Mouse (Mus musculus) liver, adult 2 months (tissue): Measurements from ENCODE around the gene Homer2. TPM values are rescaled to one million over a fixed set of nuclear protein-coding genes. Genes with fewer than 3 reads are reported as not detected.

Experiments
- DNase-seq: peaks from one replicate; pipeline ENCODE4 v3.0.0-alpha.2; 2011; ENCODE audit warnings: low read depth, low spot score; ENCODE audit errors: extremely low read depth
- H3K27ac ChIP-seq: fragments of 200-500 bp; replicated peaks from 2 replicates; pipeline ENCODE4 v1.5.1; 2012; ENCODE audit warnings: low read depth, mild to moderate bottlenecking, control low read depth, inconsistent platforms, low read length; ENCODE audit not compliant: insufficient read depth
- H3K27me3 ChIP-seq: fragments of 200-500 bp; 2 replicates; pipeline ENCODE4 v1.6.1; 2012; ENCODE audit warnings: mild to moderate bottlenecking, moderate library complexity, low read length, inconsistent platforms; ENCODE audit not compliant: control insufficient read depth, insufficient read depth
- H3K36me3 ChIP-seq: fragments of 200-500 bp; 2 replicates; pipeline ENCODE4 v1.6.1; 2012; ENCODE audit warnings: low read length, inconsistent platforms; ENCODE audit not compliant: control insufficient read depth, insufficient read depth
- H3K4me1 ChIP-seq: fragments of 200-500 bp; 2 replicates; pipeline ENCODE4 v1.6.1; 2011; ENCODE audit warnings: low read length; ENCODE audit not compliant: control insufficient read depth, insufficient read depth
- H3K4me3 ChIP-seq: fragments of 200-500 bp; 2 replicates; pipeline ENCODE4 v1.5.1; 2011; ENCODE audit warnings: low read depth, mild to moderate bottlenecking, control low read depth, low read length, moderate library complexity; ENCODE audit not compliant: insufficient read depth
- H3K79me2 ChIP-seq: fragments of 200-500 bp; 2 replicates; pipeline ENCODE4 v1.6.1; 2012; ENCODE audit warnings: inconsistent platforms, mild to moderate bottlenecking, low read length, moderate library complexity; ENCODE audit not compliant: control insufficient read depth, insufficient read depth
- H3K9ac ChIP-seq: fragments of 200-500 bp; 2 replicates; pipeline ENCODE4 v1.6.1; 2012; ENCODE audit warnings: low read depth, mild to moderate bottlenecking, control low read depth, inconsistent platforms, low read length
- CTCF ChIP-seq: fragments of 200-500 bp; IDR thresholded peaks from 2 replicates; pipeline ENCODE4 v1.5.1; 2011; ENCODE audit warnings: low read depth, low read length, control low read depth
- POLR2A ChIP-seq: fragments of 200-500 bp; IDR thresholded peaks from 2 replicates; pipeline ENCODE4 v1.6.1; 2011; ENCODE audit warnings: low read length, control low read depth; ENCODE audit not compliant: insufficient read depth; ENCODE audit errors: extremely low read depth
- WGBS: fragments of 180-500 bp; shearing (Covaris S2); methylation state at CpG from one replicate; pipeline ENCODE4 v1.1.7; 2018; 5-methylcytosine and 5-hydroxymethylcytosine counted together
- polyA plus RNA-seq: library from polyadenylated mRNA; depleted of rRNA; stranded (reverse); fragments of >200 nt; gene quantifications from 2 replicates; pipeline ENCODE4 v1.2.3, GENCODE M21; 2012
- total RNA-seq: library from RNA; depleted of rRNA; stranded (reverse); fragments of >200 nt; gene quantifications from 2 replicates; pipeline ENCODE4 v1.2.3, GENCODE M21; 2014

Gene Homer2
- total and polyA plus RNA-seq, 2 experiments: 18.4 to 32.2 TPM

DNA sequence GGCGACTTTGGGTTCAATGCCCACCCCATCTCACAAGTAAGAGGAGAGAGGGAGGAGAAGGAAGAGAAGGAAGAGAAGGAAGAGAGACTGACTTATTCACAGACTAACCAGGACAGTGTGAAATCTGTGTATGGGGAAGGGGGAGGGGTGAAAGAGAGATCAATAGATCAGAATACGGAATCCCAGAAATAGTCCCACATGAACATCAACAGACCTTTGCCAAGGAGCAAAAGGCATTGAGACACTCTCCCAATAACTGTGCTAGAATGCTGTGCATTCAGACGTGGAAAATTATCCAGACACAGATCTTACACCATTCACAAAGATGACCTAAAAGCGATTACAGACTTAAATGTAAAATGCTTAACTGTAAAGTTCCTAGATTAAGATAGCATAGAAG lies 40.2 kb downstream of the Homer2 start:
- no peak overlapping the region for H3K27ac ChIP-seq
- 45% methylated on average over 4 of the region's 4 CpGs for WGBS
- H3K9ac ChIP-seq: no peak overlapping the region
- H3K36me3 ChIP-seq: no peaks in the 10 kb centered on the region
- H3K4me3 ChIP-seq: no peak overlapping the region
- peaks cover 28% of the 10 kb centered on the region for H3K79me2 ChIP-seq
- no peaks in the 10 kb centered on the region for H3K27me3 ChIP-seq
- no peak for TF ChIP-seq CTCF
- no peak for TF ChIP-seq POLR2A
- DNase-seq: peak; percentile 68
- peaks cover 22% of the 10 kb centered on the region for H3K4me1 ChIP-seq

DNA sequence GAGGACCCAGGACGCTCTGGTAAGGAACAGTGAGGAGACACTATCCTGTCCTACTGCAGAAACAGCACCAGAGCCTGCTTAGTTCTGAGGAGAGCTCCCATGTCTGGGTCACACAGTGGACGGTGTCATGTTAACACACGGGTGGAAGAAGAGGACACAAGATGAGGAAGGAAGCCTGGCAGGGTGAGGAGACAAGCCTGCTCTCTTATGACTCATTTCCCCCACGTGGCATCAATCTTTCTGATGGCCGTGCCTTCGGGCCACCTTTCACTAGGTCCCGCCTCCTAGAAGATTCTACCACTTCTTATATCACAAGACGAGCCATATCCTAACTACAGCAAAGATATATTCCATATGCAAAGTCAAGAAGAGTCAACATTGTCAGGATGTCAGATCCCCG lies 40.7 kb downstream of the Homer2 start:
- H3K4me3 ChIP-seq: no peak overlapping the region
- H3K27me3 ChIP-seq: no peaks in the 10 kb centered on the region
- DNase-seq: no peak
- TF ChIP-seq CTCF (no peak), POLR2A (no peak)
- H3K4me1 ChIP-seq: peaks cover 22% of the 10 kb centered on the region
- no peak overlapping the region for H3K9ac ChIP-seq
- no peaks in the 10 kb centered on the region for H3K36me3 ChIP-seq
- H3K79me2 ChIP-seq: peaks cover 25% of the 10 kb centered on the region
- 82% methylated on average over 9 of the region's 9 CpGs for WGBS
- no peak overlapping the region for H3K27ac ChIP-seq

DNA sequence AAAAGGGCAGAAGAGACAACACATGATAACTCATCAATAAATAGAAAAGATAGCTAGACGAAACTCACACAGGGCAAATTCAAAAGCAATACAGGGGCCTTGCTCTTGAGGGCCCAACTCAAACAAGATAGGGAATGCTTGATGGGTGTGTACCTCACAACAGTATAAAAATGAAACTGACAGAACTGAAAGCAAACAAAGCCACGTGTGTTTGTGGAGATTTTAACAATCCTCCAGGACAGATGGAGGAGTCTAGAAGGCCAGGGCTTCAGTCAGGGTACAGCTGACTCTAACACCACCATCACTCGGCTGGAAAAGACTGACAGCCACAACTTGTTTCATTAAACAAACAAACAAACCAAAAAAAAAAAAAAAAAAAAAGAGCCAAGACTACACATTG lies 44.3 kb downstream of the Homer2 start:
- no peak overlapping the region for H3K9ac ChIP-seq
- H3K4me1 ChIP-seq: peaks cover 22% of the 10 kb centered on the region
- H3K27me3 ChIP-seq: no peaks in the 10 kb centered on the region
- no peak overlapping the region for H3K27ac ChIP-seq
- 17% methylated on average over 3 of the region's 3 CpGs for WGBS
- H3K36me3 ChIP-seq: no peaks in the 10 kb centered on the region
- no peak for TF ChIP-seq CTCF
- no peak for TF ChIP-seq POLR2A
- H3K4me3 ChIP-seq: no peak overlapping the region
- H3K79me2 ChIP-seq: peaks cover 27% of the 10 kb centered on the region
- DNase-seq: no peak

DNA sequence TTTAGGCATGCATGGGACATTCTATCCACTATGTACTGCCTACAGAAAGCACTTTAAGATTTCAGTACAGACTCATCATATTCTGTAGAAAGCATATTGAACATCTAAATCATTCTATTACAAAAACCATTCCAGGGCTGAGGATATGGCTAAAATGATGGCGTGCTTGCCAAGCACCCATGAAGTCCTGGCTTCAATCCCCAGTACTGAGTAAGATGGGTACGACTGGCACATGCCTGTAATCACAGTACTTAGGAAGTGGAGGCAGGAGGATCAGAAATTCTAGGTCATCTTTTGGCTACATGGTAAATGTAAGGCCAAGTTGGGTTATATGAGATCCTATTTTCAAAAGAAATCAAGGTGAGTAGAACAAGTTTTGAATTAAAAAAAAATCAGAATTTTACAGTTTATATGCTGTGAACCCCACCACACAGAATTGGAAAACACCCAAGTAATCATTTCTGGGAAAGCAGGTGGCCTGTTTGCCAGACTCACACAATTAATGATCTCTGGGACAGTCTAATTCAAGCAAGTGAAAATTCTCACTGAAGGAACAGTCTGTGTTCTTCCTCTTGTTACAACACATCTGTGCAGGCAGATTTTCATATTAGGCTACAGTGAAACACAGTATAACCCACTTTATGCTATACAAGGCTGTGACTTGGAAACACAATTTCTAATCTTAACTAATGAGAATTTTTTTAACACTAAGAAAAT lies 49.5 kb downstream of the Homer2 start:
- Histone ChIP-seq H3K36me3 (no peaks in the 10 kb centered on the region), H3K27ac (no peak overlapping the region), H3K9ac (no peak overlapping the region), H3K79me2 (peaks cover 30% of the 10 kb centered on the region), H3K4me1 (no peaks in the 10 kb centered on the region), H3K4me3 (no peak overlapping the region), H3K27me3 (no peaks in the 10 kb centered on the region)
- no peak for DNase-seq
- TF ChIP-seq CTCF (no peak), POLR2A (no peak)
- WGBS: 76% methylated on average over 2 of the region's 2 CpGs

DNA sequence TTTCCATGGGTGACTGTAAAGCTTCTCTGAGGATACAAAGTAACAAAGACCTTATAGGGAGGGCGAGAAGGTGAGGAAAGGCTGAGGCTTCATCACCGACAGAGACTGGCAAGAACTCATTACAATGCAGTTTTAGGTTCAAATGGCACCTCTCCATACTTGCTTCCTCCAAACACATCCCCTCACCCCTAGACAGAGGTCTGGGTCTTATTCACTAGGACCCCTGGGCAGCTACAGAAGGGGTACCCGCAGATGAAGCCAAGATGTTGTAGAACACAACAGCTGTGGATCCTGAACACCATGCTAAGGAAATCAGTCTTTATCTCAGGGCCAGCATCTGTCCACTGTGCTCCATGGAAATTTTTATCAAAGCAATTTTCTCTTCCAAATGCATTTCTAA lies 50.3 kb downstream of the Homer2 start:
- no peak for DNase-seq
- Histone ChIP-seq H3K9ac (no peak overlapping the region), H3K4me3 (no peak overlapping the region), H3K27ac (no peak overlapping the region), H3K79me2 (peaks cover 26% of the 10 kb centered on the region), H3K4me1 (no peaks in the 10 kb centered on the region), H3K27me3 (no peaks in the 10 kb centered on the region), H3K36me3 (no peaks in the 10 kb centered on the region)
- TF ChIP-seq CTCF (no peak), POLR2A (no peak)
- WGBS: 89% methylated on average over 3 of the region's 3 CpGs

DNA sequence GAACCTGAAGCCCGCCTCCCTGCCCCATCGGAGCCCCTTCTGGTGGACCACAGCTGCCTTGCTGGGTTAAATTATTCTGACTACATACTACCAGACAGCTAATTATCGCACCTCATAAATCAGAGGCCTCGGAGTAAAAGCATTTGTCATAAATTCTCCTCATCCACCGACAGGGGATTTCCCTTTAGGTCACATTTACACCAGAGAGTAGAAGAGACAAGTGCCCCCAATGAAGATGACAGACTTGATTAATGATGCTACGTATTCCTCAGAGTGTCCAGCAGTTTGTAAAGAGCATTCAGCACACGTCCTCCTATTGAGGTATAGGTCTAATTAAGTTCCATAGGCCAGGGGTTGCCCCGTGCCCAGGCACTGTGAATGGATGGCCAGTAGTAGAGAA lies 50.7 kb downstream of the Homer2 start:
- Histone ChIP-seq H3K9ac (no peak overlapping the region), H3K36me3 (no peaks in the 10 kb centered on the region), H3K27me3 (no peaks in the 10 kb centered on the region), H3K4me3 (no peak overlapping the region), H3K4me1 (no peaks in the 10 kb centered on the region), H3K27ac (no peak overlapping the region), H3K79me2 (peaks cover 27% of the 10 kb centered on the region)
- 85% methylated on average over 8 of the region's 8 CpGs for WGBS
- TF ChIP-seq POLR2A (no peak), CTCF (no peak)
- no peak for DNase-seq
